Mouse (Mus musculus): Measurements from ENCODE around the gene Dkc1.

Dkc1 gene

DNA sequence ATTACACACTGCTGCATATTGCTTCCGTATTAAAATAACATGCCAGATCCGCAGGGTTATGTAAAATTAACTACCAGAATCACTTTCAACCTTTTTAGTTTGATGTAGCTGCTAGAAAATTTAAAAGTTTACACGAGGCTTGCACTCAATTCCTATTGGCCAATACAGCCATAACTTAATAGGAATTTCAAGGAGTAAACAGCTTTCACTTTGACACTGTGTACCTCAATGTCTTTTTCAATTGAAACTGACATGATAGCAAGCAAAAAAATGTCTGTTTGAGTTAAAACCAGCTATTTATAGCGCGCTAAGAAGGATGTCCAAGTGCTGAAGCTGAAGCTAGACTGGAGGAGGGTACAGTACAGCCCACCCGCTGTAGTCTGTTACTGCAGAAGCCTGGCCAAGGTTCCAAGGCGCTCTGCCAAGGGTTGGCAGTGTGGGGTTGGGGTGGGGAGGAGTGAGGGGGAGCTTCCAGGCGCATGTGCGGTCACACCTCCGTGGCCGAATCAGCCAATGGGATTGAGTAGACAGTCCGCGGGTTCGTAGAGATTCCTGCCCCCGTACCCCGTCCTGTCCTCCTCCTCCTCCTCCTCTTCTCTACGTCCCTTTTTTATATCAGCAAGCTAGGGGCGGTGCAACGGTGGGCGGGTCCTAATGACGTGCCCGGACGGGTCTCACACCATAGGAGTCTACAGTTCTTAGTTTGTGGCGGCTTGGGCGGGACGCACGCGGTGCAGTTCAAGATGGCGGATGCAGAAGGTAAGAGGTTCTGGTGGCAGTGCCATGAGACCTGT lies at the start of gene Dkc1:
Gene Dkc1, plus strand, starts transcription at position 486 of the 794 bp plus-strand sequence.
- peak; percentile 90 to 93 for DNase-seq

- DNase-seq = no peak
Observed at GRCm38 (mm10) chrX:75045931-75046330, 49.7 kb upstream of the Dkc1 start.

GRCm38 (mm10) chrX:75046921-75047635 lies 48.6 kb upstream of the Dkc1 start:
- peak; percentile 11 to 17 for DNase-seq

GRCm38 (mm10) chrX:75056120-75056775 lies 39.4 kb upstream of the Dkc1 start:
- no peak for DNase-seq

GRCm38 (mm10) chrX:75082351-75082750 lies 13.3 kb upstream of the Dkc1 start:
- peak in 1 of 2 experiments; percentile 2 for DNase-seq

- peak in 1 of 2 experiments; percentile 7 for DNase-seq
Observed at GRCm38 (mm10) chrX:75083982-75084773, 11.5 kb upstream of the Dkc1 start.

GRCm38 (mm10) chrX:75084774-75085508 lies 10.7 kb upstream of the Dkc1 start, which contains the start of gene Gab3:
TSS of gene Gab3 (minus strand) at chrX:75085458.
- DNase-seq = peak; percentile 66 to 70

GRCm38 (mm10) chrX:75085654-75086053 lies 10.0 kb upstream of the Dkc1 start:
- DNase-seq = no peak

DNA sequence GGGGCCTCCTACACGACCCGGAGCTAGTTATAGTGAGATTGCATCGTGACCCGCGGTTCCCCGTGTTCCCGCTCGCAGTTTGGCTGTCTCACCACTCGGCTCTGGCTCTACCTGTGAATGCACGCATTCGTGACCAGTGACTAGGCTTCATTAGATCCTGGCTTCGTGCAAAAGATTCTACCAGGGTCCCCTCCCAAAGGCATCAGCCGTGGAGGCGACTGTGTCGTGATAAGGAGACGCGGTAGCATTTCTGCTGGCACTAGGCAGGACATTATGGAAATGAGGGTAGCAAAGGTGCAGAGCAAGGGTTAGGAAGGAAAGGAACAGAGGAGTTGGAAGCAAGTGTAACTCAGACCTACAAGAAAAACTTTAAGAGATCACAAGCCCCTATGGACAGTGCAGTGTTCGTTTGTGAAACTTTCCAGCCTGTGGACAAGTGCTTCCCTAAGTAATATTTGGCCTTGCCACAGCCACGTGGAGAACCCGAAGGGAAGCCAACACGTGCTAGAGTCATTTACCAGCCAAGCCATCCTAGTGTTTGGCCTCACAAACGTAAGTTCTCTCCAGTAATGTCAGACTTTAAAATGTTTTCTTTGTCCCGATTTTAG lies 613 bp downstream of the Dkc1 start:
- DNase-seq = peak in 1 of 2 experiments; percentile 11

GRCm38 (mm10) chrX:75098799-75099198 lies 3.1 kb downstream of the Dkc1 start:
- no peak for DNase-seq

GRCm38 (mm10) chrX:75102293-75102692 lies 6.6 kb downstream of the Dkc1 start:
- DNase-seq = no peak

- DNase-seq = no peak
Observed at GRCm38 (mm10) chrX:75115550-75115949, 19.9 kb downstream of the Dkc1 start.

- DNase-seq = no peak
Observed at GRCm38 (mm10) chrX:75125606-75126005, 30.0 kb downstream of the Dkc1 start.

- DNase-seq = no peak
Observed at GRCm38 (mm10) chrX:75126893-75127292, 31.2 kb downstream of the Dkc1 start.

GRCm38 (mm10) chrX:75128333-75128980 lies 32.8 kb downstream of the Dkc1 start:
- peak; percentile 3 to 23 for DNase-seq

DNA sequence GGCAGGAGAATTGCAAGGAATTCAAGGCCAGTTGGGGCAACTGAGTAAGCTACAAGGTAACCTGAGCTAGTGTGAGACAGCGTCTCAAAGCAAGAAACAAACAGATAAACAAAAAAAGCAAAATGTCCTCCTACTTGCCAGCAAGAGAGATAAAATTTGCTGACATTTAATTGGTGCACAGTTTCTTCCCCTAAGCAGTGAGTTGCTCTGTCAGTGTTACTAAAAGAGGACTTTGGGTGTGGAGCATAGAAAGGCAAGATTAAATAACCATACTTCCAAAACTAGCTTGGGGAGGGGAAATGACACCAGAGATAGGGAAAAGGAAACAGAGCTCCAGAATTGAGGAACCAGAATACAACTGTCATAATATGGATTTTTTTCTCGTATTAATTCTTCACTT lies 33.8 kb downstream of the Dkc1 start:
- no peak for DNase-seq

DNA sequence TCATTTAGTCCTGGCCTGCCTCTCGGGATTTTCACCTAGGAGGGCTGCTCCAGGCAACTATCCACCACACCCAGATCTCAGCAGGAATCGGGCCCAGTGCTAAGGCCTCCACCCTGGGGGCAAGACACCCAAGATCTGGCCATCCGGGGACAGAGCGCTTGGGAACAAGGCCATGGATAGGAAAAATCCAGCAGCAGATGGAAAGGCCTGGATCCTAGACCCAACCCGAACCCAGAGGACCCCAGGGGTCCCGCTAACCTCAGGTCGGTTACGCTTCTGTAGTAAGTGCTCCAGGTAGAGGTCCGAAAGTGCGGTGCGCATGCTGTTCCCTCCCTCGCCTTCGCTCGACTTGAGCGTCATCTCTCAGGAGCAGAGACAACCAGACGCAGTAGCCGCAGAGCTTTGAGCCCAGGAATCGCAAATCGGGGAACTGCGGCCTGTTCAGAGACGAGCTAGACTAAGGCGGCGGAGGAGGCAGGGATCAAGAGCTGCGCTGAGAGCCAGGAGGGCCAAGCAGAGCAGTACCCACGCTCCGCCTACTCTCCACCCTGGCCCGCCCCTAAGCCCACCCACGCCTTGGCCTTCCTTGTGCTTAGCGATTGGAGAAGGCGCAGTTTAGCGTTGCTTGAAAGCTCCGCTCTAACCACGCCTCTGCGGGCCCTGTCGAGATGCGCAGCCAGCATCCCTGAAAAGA lies 35.0 kb downstream of the Dkc1 start, which contains the start of gene Mpp1:
Gene Mpp1, minus strand, starts transcription at position 550 of the 694 bp plus-strand sequence.
- DNase-seq = peak; percentile 86 to 89

DNA sequence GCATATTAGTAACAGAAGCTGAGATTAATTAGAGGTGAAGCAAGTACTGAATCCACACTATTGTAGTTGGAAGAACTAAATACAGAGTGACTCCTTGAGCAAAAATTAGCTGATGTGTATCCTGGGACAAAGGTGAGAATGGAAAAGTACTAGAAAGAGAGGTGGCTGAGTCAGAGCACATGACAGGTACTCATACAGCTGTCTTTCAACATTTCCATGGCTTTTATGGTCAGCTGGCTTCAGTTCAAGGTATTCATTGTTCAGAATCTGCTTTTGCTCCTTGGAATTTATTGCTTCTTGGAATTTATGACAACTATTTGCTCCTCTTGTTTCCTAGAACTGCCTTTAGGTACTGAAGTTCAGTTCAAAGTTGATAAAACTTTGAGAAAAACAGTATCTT lies 41.3 kb downstream of the Dkc1 start:
- DNase-seq = no peak

DNA sequence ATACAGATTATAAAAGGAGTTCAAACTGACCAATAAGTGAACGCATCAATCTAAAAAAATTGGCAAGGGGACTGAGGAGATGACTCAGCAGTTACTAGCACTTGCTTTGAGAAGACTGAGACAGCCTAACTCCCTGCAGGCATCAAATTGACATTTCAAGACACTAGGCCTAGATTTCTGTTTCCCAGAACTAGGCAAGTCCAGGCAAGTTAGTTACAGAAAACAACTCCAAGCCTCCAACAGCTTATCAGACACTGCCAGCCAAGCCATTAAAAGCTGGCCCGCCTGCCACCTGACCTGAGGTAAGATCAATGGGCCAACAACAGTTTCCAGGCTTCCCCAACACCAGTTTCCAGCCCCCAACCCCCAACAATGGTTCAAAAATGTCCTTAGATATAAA lies 42.1 kb downstream of the Dkc1 start:
- no peak for DNase-seq

GRCm38 (mm10) chrX:75138182-75138581 lies 42.5 kb downstream of the Dkc1 start:
- no peak for DNase-seq

All from kidney, postnatal 4 days (tissue).